Mouse (Mus musculus) gastrocnemius, postnatal 36 days (tissue): ENCODE data around the gene Hoxd12. TPM values are rescaled to one million over a fixed set of nuclear protein-coding genes. Genes with fewer than 3 reads are reported as not detected.

ENCODE experiments used
- DNase-seq, 2 experiments: peaks; one replicate each; pipeline ENCODE4 v3.0.0; 2022
- intact Hi-C: fragments of 180-260 bp; cut with DNase I; formaldehyde crosslinking; loops from one replicate; pipeline ENCODE4 v1.15.1; 2025
- total RNA-seq, 2 experiments: library from RNA; stranded (reverse); gene quantifications; 2 replicates each; pipeline ENCODE4 v1.2.3; 2021

Hoxd12 gene
- total RNA-seq, 2 experiments from 2014 or later: not detected

DNA sequence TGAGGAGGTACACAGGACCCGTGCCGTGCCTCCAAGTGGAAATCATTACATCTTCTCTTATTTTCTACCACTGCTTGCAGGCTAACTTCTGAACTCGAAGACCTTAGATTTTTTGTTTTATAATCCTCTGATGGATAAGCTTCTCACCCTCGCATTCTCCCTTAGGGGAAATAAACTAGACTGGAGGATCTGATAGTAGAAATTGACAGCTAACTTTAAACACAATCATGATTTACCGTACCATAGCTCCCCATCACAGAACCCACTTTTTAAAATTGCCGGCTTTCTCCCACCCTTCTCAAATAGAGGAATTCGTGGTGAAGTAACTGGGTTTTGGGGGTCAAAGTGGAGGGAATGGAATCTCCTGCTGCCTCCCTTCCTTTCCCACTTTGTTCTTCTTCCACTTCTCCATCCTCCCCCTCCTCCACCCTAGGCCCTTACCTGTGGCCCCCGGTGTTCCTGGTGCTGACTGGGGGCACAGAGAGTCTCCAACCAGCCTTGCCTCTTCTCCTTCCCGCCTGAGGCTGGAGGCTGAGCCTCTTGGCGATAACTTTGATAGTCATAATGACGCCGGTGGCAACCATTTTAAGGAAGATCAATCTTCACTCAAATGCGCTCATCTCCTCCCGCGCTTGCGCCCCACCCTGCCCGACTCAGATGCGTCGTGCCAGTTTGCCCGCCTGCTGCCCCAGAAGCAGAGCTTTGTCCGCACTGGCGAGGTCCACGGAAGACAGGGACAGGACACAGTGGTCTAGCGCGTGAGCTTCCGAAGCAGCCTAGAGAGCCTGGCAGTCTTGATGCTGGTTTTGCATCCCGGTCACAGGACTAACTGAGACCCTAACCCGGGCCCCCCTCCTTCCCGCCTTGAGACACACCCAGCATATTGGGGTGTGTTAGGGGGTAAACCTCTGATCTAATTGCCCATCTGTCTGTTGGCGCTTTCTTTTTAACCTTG, 14.1 kb upstream of the Hoxd12 start:
- no peak for DNase-seq
- intact Hi-C loops: loop anchor here (5.0 kb wide), 1 partner anchor 593 kb away; no protein-coding TSS in a partner anchor

DNA sequence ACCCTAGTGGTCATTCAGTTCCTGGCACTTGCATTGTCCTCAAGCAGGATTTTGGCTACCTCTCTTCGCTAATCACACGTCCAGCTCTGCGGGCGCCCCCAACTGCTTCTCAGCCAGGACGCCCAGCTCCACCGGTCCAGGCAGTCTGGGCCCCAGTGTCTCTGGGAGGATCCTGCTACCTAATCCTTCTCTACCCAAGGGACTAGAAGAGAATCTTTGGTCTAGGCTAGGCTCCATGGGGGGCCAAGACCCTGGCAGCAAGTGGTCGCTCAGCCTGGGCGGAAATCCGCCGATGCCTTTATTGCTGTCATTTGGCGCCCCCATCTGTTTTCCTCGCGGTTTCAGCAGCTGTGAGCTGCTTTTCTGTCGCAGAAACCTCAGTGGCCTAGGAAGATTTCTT, 13.1 kb upstream of the Hoxd12 start:
- intact Hi-C loops: loop anchor here (5.0 kb wide), 1 partner anchor 594 kb away; no protein-coding TSS in a partner anchor
- DNase-seq: no peak

DNA sequence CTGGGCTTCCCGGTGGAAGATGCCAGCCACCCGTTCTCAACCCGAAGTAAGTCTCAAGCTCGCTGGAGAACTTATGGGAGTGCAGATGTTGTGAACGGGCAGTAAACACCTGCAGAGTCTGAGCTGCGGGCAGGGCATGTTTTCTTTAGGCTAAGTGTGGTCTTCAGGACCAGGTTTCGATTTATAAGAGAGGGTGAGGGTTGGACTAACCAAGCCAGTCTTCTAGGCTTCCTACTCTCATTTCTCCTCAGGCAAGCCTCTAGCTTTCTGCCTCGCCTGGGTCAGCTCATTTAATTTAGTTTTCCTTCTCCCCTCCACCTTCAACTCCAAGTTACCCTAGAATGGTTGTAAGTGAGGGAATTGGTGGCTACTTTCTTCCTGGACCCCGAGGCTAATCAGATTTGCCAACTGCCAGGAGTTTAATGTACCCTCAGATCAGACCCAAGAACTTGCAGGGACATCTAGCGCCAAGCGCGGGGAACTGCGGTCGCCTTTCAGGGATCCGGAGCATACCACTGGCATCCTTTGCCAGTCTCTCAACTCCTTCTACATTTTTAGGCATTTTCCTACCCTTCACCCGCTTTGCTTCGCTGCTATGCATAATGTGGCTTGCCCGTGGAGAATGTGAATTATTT, 11.4 kb upstream of the Hoxd12 start:
- intact Hi-C loops: loop anchor here (5.0 kb wide), 1 partner anchor 596 kb away; no protein-coding TSS in a partner anchor
- DNase-seq: no peak

DNA sequence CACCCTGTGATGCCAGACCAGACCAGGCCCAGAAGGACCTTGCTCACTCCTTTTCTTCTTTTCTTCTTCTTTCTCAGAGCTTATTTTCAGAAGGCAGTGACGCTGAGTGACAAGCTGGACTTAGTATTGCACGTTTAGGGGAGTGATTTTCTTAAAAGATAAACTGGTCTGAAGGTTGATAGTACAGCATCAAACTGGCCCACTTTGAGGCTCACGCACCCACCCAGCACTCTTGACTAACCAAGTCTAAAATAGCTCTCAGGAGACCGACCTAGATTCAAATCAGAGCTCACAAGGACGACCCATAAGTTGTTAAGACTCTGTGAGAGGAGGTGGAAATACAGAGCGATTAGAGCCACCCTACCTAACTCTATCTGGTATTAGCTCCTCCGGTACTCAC, 8.4 kb upstream of the Hoxd12 start:
- intact Hi-C loops: no loop called here
- DNase-seq: no peak

DNA sequence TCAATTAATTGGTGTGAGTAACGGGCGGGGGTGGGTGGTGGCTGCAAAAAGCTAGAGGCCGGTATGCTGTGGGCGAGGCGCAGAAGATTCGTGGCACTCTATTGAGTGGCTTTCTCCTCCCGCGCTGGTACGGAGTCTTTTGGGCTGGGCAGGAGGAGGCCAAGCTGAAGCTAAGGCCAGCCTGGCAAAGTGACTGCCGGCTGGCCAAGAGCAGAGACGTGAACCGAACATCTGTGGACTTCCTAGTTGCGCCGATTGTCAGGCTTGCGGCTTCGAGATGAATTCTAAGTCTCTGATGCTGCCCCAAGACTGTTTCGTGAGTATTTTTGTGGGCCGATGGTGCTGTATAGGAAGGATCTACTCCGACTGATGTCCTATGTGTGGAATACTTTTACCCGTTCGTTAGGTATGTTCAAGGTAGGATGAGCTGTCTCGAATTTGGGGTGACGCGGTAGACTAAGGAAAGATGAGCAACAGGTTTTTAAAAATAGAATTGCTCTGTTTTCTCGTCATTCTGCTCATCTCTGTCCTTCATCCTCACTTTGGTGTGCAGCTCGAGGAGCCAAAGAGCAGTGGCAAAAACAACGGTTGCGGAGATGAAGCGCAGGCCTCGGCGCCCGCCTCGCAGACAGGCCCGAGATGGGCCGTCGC, 7.5 kb upstream of the Hoxd12 start:
- intact Hi-C loops: no loop called here
- no peak for DNase-seq

DNA sequence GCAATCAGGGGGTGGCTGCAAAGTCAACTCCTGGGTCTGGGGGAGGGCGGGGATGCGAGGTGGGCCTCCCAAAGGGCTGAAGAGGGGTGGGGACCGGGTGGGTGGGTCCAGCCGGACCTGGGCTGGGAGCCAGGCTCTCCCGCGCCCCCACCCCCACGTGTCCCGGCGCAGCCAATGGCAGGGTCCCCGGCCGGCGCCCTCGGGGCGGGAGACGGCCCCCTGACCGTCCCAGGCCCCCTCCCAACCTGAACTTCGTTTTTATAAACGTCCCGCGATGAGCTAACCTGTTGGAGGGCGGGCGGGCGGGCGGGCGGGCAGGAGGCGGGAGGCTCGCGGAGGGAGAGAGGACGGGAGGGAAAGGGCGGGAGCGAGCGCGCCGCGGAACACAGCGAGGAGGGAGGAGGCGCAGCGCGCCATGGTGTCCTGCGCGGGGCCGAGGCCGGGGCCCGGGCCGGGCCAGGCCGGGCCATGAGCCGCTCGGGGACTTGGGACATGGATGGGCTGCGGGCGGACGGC, 6.9 kb upstream of the Hoxd12 start, which contains the start of gene Hoxd13:
Hoxd13 (plus strand) TSS at position 469 of the 516 bp plus-strand sequence.
- intact Hi-C loops: no loop called here
- DNase-seq: no peak

DNA sequence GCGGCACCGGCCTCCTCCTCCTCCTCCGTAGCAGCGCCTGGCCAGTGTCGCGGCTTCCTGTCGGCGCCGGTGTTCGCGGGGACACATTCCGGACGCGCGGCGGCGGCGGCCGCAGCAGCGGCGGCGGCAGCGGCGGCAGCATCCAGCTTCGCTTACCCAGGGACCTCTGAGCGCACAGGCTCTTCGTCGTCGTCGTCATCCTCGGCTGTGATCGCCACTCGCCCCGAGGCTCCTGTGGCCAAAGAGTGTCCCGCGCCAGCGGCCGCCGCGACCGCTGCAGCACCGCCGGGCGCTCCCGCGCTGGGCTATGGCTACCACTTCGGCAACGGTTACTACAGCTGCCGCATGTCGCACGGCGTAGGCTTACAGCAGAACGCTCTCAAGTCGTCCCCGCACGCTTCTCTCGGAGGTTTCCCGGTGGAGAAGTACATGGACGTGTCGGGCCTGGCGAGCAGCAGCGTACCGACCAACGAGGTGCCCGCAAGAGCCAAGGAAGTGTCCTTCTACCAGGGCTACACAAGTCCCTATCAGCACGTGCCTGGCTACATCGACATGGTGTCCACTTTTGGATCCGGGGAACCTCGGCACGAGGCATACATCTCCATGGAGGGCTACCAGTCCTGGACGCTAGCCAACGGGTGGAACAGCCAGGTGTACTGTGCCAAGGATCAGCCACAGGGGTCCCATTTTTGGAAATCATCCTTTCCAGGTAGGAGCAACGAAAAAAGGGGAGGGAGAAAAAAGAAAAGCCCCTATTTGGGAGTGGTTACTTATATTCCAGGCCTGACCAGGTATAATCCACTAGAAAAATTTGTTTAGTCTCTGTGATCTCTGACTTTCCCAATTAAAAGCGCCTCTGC, 6.2 kb upstream of the Hoxd12 start:
- intact Hi-C loops: no loop called here

DNA sequence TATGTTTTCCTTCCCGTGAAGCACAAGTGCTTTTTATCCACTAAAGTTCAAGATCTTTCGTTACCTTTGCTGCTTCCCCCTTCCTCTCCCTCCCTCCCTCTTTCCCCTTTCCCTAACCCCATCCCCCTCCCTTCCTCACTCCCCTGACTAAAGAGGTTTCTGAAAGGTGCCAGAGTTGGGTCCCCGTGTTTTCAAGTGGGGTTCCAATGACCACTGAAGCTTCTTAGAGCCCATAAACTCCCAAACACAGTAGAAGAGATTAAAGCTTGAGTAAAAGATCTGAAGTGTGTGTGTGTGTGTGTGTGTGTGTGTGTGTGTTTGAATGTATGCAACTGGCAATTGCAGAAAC, 5.6 kb upstream of the Hoxd12 start:
- intact Hi-C loops: no loop called here
- no peak for DNase-seq

More for the DNA sequence above, 6.2 kb upstream of the Hoxd12 start:
- DNase-seq: no peak

DNA sequence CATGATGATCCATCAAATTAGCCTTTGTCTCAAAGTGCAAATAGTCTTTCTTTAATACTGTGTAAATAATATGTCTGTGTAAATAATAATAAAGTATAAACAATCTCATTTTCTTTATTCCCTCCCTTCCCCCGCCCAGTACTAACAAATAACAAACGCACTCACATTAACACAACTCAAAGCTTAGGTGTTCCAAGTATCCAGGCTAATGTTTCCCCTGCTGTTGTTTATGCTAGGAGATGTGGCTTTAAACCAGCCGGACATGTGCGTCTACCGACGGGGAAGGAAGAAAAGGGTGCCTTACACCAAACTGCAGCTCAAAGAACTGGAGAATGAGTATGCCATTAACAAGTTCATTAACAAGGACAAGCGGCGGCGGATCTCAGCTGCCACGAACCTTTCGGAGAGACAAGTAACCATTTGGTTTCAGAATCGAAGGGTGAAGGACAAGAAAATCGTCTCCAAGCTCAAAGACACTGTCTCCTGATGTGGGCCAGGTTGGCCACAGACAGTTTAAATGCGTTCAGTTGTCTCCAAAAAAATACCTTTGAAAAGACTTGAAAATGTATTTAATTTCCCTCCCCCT, 5.1 kb upstream of the Hoxd12 start:
- DNase-seq: no peak
- intact Hi-C loops: loop anchor here (5.0 kb wide), 1 partner anchor 1087 kb away; the partner anchor contains the start of gene Chrna1

DNA sequence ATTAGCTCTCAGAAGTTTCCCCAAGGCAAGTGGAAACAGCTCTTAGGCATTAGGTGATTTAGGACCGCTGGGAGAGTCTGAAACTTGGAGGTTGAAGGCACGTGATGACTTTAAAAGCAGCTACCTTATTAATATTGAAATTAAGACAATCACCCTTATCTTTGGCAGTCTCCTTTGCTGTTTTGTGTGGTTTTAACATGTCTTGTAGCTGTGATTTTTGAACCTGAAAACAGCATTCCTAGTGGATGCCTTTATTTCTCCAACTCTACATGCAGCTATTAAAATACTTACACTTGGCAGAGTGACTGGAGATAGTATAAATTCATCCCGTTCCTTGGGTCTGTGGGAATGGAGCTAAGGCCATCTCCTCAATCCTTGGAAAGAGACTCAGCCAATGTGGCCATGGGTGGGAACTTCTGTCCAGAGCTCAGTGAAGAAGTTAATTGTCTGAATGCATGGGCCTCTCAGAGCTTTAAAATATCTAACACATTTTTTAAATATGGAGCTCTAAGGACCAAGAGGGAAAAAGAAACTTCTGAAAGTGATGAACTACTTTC, 4.1 kb upstream of the Hoxd12 start:
- intact Hi-C loops: loop anchor here (5.0 kb wide), 1 partner anchor 1088 kb away; the partner anchor contains the start of gene Chrna1
- DNase-seq: no peak

DNA sequence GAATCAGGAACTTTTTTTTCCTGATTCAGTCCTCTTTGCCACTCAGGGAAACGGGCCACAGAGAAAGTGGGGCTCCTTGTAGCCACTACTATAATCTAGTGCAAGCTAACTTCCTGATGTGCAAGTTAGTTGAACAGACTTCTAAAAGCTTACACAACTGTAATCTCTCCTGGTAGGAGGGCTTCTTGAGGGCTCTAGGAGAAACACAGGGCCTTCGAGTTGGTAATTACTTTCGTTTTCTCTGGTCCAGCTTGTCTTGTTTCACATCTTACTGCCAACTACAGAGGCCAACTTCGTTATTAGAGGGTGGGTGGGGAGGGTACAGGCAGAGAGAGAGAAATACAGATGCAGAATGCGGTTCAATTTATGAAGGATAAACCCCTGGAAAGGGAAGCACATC, 3.0 kb upstream of the Hoxd12 start:
- intact Hi-C loops: loop anchor here (2.0 to 5.0 kb wide), 2 partner anchors 705 to 1090 kb away; partner anchors contain the start of gene Chrna1

DNA sequence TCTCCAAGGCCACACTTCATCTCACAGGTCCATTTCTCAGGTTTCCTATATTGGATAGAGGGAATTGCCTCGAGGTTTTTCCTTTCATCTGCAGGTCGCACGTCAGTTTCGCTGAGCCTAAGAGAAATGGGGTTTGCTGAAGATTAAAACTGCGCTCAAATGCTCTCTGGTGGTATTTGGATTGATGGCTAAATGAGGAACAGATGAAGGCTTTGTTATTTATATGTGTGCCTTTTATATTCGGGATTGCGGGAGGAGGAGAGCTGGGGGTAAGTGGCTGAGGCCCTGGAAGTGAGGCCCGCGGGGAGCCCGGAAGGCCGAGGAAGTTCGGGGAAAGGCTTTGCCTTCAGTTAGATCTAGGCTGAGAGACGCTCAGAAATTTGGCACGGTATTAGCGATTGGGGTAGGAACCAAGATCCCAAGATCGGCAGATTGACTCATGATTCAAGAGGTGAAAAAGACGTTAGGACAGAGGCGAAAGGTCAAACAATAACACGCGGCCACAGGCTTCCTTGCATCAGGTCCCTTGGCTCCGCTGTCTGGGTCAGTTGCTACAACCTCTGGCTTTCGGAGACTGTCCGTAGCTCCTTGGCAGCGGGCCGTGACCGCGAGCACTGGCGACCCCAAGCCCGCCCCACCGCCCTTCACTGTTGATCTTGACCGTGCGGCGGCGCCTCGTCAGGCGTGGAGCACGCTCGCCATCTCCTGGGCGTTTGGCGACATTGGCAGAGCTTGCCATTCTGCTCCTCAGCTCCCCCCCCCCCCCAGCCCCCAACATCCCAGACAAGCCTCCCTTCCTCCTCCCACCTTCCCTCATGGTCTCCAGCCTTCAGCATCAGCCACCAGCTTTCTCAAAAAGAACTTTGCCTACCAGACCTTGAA, 2.1 kb upstream of the Hoxd12 start:
- intact Hi-C loops: loop anchor here (2.0 to 5.0 kb wide), 2 partner anchors 706 to 1090 kb away; partner anchors contain the start of gene Chrna1
- DNase-seq: no peak

More for the DNA sequence above, 3.0 kb upstream of the Hoxd12 start:
- no peak for DNase-seq

DNA sequence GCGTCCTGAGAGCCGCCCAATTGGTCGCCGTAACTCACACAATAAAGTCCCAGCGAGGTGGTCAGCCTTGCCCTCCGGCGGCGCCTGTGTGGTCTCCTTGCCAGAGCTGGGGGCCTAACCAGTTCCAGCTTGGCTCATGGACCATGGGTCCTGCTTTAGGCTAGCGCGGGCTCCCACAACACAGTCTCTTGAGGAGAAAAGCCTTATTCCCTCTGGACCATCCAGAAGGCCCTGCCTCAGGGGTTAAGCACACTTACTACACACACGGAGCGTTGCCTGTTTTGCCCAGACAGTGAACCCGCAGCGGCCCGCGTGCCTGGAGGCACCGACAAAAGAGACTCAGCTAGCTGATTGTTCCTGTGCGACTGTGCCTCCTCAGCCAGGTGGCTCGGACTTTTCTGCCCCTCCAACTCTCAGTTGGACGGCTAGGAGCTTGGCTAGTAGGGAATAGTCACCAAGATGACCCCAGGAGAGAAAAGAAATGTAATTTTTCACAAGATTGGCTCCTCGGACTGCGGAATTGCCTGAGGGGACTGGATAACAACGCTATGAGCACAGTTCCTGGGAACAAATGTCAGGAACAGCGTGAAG, 883 bp upstream of the Hoxd12 start:
- intact Hi-C loops: loop anchor here (2.0 to 5.0 kb wide), 2 partner anchors 707 to 1092 kb away; partner anchors contain the start of gene Chrna1

DNA sequence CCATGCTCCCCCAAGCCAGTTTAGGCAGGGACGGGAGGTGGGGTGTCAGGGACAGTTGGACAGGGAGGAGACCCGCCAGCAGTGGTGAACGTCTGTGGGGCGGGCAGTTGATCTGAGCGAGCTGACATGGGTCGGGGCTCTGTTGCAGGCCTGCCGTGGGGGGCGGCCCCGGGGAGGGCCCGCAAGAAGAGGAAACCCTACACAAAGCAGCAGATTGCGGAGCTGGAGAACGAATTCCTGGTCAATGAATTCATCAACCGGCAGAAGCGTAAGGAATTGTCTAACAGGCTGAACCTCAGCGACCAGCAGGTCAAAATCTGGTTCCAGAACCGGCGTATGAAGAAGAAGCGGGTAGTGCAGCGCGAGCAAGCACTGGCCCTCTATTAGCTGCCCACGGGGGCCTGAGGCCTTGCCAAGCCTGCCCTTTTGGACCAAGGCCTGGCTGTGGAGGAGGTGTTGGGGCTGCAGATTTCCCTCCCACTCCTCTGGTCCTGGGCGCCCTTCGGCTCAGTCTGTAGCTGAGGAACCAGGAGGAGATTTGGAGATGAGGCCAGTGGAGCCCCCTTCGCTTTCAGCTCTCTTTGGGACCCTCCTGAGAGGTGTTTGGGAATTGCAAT, 961 bp downstream of the Hoxd12 start:
- DNase-seq: no peak
- intact Hi-C loops: no loop called here

More for the DNA sequence above, 883 bp upstream of the Hoxd12 start:
- no peak for DNase-seq

DNA sequence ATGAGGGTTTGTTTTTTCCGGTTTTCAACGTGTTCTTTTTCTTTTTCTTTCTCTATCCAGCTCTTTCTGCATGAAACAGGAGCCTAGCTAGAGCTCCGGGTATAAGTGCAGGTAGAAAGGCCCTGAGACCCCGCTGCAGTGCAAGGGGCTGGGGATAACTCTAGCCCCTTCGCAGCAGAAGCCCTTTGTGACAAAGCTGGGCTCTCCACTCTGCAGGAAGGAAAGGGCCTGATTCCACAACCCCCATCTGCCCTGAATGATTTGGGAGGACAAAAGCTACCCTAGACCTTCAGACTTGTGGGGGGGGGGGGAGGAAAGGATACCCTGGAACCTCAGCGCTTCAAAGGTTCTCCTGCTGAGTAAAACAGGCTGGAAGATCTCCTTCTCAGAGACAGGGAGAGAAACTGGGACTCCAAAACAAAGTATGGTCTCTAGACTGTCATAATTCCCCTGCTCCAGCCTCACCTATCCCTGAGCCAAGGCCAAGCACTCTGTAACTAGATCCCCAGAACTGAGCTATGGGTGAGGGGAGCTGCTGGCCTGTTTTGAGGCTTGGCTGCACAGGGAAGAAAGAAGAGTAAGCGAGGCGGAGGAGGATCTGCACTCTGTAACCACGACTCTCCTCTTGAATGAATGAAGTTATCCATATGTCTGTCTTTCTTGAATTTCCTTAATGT, 1.7 kb downstream of the Hoxd12 start:
- no peak for DNase-seq
- intact Hi-C loops: no loop called here

DNA sequence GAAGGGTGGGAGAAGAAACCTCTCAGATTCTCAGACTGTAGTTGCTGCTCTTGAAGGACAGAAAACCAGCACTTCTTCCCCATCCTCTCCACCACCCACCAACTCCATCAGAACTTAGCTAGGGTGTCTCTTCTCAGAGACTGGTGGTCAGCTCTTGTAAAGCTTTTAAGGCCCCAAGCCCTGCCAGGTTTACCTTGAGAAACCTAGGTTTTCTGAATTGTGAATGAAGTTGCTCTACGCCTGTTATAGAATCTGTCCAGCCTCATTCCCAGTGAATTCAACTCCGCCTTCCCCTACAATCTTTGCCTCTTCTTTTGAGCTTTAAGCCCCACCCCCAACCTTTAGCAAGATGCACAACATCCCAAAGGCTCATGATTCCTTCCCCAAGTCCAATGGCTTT, 2.3 kb downstream of the Hoxd12 start:
- DNase-seq: no peak
- intact Hi-C loops: no loop called here
